Mouse (Mus musculus): ENCODE data around the gene Slc46a1. TPM values are rescaled to one million over a fixed set of nuclear protein-coding genes. Genes with fewer than 3 reads are reported as not detected.

Slc46a1 gene
- polyA plus RNA-seq (2011; ENCODE audit: insufficient read length, low read depth, missing spikeins), result 4.3 and 6.5 TPM in 2 replicates

DNA sequence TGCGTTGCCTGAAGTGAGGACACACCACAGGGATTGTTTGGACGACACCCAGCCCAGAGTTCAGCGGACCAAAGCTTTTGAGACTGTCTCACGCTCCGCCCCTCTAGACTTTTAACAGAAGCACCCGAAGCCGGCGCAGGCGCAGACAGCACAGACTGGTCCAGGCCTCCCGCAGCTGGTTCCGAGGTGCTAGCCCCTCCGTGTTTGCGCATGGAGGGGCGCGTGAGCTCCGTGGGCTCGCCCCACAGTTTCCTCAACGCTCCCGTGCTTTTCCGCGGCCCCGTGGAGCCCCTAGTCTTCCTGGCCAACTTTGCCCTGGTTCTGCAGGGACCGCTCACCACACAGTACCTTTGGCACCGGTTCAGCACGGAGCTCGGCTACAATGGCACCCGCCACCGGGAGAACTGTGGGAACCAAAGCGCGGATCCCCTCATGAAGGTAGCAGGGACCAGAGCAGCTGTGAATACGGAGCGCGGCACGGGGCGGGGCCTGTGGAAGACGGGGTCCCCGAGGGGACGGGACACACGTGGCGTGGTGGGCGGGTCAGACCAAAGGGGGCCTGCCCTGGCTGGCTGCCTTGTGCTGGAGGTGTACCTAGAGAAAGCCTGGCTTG, at the start of gene Slc46a1:
Gene Slc46a1, plus strand, starts transcription at position 130 of the 613 bp plus-strand sequence.
- Histone ChIP-seq H3K4me1 (ENCODE audit: control insufficient read depth, insufficient read depth, low read length) (peaks cover 3% of the 10 kb centered on the region; the same call in 1 of the 2 replicates), H3K4me3 (ENCODE audit: insufficient read depth, low read length) (peak within 1 kb of the TSS; percentile 72), H3K27ac (ENCODE audit: insufficient read depth, low read length) (peak within 1 kb of the TSS; percentile 62)
- peak; percentile 64 for TF ChIP-seq POLR2A (IDR thresholded peaks at IDR 0.05; ENCODE audit: low read depth, low read length)
- TF ChIP-seq CTCF (IDR thresholded peaks at IDR 0.05; ENCODE audit: borderline replicate concordance, insufficient read depth, low read length), result no peak

DNA sequence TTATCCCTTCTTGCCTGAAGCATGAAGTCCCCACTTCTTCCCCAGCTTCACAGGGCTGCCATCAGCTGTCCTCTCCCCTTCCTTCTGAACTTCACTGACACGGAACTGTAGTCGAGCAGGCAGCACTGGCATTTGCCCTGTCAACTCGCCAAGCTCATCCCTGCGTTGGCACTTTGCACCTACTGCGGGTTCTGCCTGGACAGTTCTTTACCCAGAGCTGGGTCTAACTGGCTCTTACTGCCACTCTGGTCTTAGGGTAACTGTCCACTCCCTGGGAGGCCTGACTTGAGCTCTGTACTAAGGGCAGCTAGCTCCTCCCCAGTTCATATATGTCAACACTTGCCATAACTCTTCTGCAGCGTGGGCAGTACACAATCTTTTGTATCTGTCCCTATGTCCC, 48.6 kb upstream of the Slc46a1 start:
- Histone ChIP-seq H3K4me1 (ENCODE audit: control insufficient read depth, insufficient read depth, low read length) (no peaks in the 10 kb centered on the region), H3K27ac (ENCODE audit: insufficient read depth, low read length) (no peak overlapping the region), H3K4me3 (ENCODE audit: insufficient read depth, low read length) (no peak overlapping the region)
- TF ChIP-seq CTCF (IDR thresholded peaks at IDR 0.05; ENCODE audit: borderline replicate concordance, insufficient read depth, low read length) (no peak), POLR2A (IDR thresholded peaks at IDR 0.05; ENCODE audit: low read depth, low read length) (no peak)

DNA sequence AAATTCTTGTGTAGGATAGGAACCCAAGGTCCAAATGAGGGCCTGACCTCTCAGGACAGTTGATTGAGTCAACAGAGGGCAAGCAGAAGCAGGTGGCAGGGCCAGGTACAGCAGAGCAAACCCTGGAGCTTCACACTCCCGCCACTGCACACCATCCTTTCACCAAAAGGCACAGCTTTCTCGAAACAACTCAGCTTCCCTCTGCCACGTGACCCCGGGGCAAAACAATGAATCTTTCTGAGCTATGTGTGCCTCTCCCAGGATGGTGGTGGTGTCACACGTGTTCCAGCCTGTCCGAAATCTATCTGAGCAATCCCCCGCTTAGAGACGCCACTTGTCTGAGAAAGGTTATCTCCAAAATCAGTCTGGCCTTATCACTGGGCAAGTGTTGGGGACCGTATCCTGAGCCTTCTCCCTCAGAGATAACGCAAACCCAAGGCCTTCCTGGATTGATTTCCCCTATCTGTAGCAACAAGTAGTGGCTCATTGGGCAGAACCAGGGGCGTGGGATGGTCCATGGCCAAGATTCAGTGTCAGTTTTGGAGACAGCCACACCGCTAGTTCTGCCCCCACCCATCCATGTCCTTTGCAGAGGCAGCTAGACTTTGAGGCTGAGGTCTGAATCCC, 45.1 kb upstream of the Slc46a1 start:
- H3K27ac ChIP-seq (ENCODE audit: insufficient read depth, low read length), result no peak overlapping the region
- TF ChIP-seq CTCF (IDR thresholded peaks at IDR 0.05; ENCODE audit: borderline replicate concordance, insufficient read depth, low read length) (no peak), POLR2A (IDR thresholded peaks at IDR 0.05; ENCODE audit: low read depth, low read length) (no peak)
- no peak overlapping the region for H3K4me3 ChIP-seq (ENCODE audit: insufficient read depth, low read length)
- no peaks in the 10 kb centered on the region for H3K4me1 ChIP-seq (ENCODE audit: control insufficient read depth, insufficient read depth, low read length)

DNA sequence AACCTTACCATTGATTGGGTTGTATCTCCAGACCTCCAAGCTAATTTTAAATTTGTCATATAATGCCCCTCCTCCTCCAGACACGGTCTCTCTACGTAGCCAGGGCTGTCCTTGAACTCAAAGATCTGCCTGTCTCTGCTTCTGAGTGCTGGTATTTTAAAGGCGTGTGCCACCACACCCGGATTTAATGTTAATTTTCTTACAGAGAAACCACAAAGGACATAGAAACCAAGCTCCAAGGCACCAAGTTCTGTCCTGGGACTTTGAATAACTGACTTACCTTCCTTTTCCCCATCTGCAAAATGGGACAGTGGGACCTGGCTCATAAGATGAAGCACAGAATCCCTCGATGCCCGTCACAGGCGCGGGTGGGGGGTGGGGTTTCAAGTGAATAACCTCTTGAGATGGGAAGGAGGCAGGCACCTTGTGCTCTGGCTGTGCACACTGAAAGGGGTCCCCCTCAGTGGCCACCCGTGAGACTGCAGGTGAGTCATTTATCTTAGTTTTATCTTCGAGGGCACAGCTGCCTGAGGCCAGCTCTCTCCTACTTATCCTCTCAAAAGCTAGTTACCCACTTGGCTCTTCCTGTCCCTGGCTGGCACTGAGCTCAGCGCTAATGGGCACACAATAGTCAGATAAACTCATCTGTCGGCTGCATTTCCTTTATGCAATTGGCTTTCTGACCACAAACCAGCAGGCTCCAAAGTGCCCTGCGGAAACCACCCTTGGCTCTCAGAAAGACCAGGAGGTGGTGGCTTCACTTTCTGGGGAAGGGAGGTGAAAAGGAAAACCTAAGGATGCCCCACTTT, 44.1 kb upstream of the Slc46a1 start:
- Histone ChIP-seq H3K4me1 (ENCODE audit: control insufficient read depth, insufficient read depth, low read length) (no peaks in the 10 kb centered on the region), H3K4me3 (ENCODE audit: insufficient read depth, low read length) (no peak overlapping the region), H3K27ac (ENCODE audit: insufficient read depth, low read length) (no peak overlapping the region)
- TF ChIP-seq CTCF (IDR thresholded peaks at IDR 0.05; ENCODE audit: borderline replicate concordance, insufficient read depth, low read length) (no peak), POLR2A (IDR thresholded peaks at IDR 0.05; ENCODE audit: low read depth, low read length) (no peak)

DNA sequence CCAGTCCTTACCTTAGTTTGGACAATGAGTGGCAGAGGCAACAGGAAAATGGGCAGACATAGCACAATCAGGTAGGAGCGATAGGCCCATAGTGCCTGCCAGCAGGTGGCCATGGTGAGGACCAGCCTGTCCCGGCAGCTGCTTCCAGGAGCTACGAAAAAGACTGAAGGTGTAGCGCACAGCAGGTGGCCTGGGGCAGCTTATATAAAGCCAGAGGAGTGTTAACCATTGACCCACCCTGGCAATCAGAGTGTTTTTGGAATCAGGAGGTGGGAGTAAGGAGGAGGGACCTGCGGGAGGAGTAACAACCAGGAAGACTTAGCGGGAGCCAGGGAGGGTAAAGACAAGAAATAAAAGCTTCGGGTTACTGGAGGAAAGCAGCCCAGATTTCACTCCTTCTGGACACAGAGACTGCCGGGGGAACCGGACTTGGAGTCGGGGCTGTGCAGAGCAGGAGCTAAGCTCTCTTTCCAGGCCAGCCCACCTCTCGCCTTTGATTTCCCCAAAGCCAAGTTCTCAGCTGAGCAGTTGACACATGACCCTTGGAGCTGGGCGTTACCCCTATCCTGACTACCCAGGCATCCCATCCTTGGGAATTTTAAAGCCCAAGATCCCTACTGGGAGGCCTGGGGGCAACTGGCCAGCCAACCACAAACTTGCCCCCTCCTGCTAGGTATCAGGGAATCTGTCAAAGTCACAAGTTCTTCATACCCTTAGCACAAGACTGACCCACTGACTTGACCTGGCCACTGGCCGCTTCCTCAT, 43.3 kb upstream of the Slc46a1 start, which contains the start of gene Slc13a2:
Gene Slc13a2, minus strand, starts transcription at position 163 of the 765 bp plus-strand sequence.
- TF ChIP-seq POLR2A (IDR thresholded peaks at IDR 0.05; ENCODE audit: low read depth, low read length) (no peak), CTCF (IDR thresholded peaks at IDR 0.05; ENCODE audit: borderline replicate concordance, insufficient read depth, low read length) (no peak)
- H3K4me3 ChIP-seq (ENCODE audit: insufficient read depth, low read length), result no peak within 1 kb of the TSS
- H3K4me1 ChIP-seq (ENCODE audit: control insufficient read depth, insufficient read depth, low read length), result no peaks in the 10 kb centered on the region
- H3K27ac ChIP-seq (ENCODE audit: insufficient read depth, low read length), result no peak within 1 kb of the TSS

DNA sequence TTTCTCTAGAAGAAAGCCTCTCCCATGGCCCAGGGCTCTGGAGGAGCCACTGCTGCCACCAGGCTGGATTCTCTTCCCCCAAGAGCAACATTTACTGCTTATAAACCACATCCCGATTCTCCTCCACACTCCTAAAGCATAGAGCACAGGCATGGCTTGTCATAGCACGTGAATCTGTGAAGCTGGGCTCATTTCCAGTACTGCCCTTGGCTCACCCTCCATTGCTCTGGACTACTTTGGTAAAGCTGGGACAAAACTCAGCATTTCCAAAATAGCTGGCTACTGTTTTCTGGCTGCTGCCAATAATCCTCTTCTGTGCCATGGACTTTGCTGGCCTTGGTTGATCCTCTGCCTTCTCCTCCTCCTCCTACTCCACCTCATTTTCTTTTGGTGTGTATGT, 41.1 kb upstream of the Slc46a1 start:
- TF ChIP-seq CTCF (IDR thresholded peaks at IDR 0.05; ENCODE audit: borderline replicate concordance, insufficient read depth, low read length) (no peak), POLR2A (IDR thresholded peaks at IDR 0.05; ENCODE audit: low read depth, low read length) (no peak)
- H3K27ac ChIP-seq (ENCODE audit: insufficient read depth, low read length), result no peak overlapping the region
- no peaks in the 10 kb centered on the region for H3K4me1 ChIP-seq (ENCODE audit: control insufficient read depth, insufficient read depth, low read length)
- H3K4me3 ChIP-seq (ENCODE audit: insufficient read depth, low read length), result no peak overlapping the region

DNA sequence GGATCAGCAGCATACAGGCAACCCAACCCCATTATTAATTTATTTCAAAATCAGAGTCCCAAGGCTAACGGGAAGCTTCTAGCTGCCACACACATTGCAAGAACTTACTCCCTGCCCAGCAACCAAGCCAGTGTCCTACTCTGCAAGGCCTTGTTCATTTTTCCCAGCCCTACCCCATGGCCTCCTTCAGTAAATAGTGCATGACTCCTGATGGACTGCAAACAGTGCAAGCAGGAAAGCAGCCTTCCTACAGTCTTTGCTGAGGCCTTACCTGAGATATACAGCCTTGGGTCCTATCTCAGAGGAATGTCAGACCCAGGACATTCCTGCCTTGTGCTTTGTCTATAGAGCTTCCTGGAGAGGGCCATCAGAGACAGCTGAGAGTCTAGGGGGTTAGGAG, 39.9 kb upstream of the Slc46a1 start:
- no peak overlapping the region for H3K4me3 ChIP-seq (ENCODE audit: insufficient read depth, low read length)
- TF ChIP-seq CTCF (IDR thresholded peaks at IDR 0.05; ENCODE audit: borderline replicate concordance, insufficient read depth, low read length) (no peak), POLR2A (IDR thresholded peaks at IDR 0.05; ENCODE audit: low read depth, low read length) (no peak)
- H3K27ac ChIP-seq (ENCODE audit: insufficient read depth, low read length), result no peak overlapping the region
- H3K4me1 ChIP-seq (ENCODE audit: control insufficient read depth, insufficient read depth, low read length), result no peaks in the 10 kb centered on the region

DNA sequence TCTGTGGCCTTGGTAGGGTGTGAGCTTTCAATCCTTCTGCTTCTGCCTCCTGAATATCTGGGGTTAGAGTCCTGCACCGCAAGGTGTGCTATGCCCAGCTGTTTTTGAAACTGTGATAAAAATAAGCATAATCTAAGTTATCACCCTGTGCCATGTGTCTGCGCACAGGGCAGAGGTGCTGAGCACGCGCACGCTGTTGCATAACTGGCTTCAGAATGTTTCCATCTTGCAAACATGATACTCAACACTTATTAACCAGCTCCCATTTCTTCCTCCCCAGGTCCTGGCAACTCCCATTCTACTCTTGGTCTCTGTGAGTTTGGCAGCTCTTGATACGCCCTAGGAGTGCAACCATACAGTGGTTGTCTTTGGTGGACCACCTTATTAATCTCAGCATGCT, 37.8 kb upstream of the Slc46a1 start:
- Histone ChIP-seq H3K4me1 (ENCODE audit: control insufficient read depth, insufficient read depth, low read length) (no peaks in the 10 kb centered on the region), H3K4me3 (ENCODE audit: insufficient read depth, low read length) (no peak overlapping the region), H3K27ac (ENCODE audit: insufficient read depth, low read length) (no peak overlapping the region)
- TF ChIP-seq CTCF (IDR thresholded peaks at IDR 0.05; ENCODE audit: borderline replicate concordance, insufficient read depth, low read length) (no peak), POLR2A (IDR thresholded peaks at IDR 0.05; ENCODE audit: low read depth, low read length) (no peak)

DNA sequence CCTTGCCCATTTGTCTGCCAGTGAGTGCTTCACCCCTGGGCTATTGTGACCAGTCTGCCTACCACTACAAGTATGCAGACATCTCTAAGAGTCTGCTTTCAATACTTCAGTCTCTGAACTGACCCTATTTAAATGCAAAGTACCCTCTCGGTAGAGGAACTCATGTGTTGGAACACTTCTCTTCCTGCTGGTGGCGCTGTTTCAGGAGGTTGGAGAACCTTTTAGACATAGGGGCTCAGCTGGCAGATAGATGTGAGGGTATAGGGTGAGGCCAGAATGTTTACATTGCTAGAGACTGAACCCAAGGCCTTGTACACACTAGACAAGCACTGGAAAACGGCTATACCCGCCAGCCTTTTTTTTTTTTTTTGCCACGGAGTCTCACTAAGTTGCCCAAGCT, 37.2 kb upstream of the Slc46a1 start:
- Histone ChIP-seq H3K4me3 (ENCODE audit: insufficient read depth, low read length) (no peak overlapping the region), H3K27ac (ENCODE audit: insufficient read depth, low read length) (no peak overlapping the region), H3K4me1 (ENCODE audit: control insufficient read depth, insufficient read depth, low read length) (no peaks in the 10 kb centered on the region)
- no peak for TF ChIP-seq CTCF (IDR thresholded peaks at IDR 0.05; ENCODE audit: borderline replicate concordance, insufficient read depth, low read length)
- TF ChIP-seq POLR2A (IDR thresholded peaks at IDR 0.05; ENCODE audit: low read depth, low read length), result no peak
